12 mouse cellular contexts compared by ENCODE assay signal in the genomic region with DNA sequence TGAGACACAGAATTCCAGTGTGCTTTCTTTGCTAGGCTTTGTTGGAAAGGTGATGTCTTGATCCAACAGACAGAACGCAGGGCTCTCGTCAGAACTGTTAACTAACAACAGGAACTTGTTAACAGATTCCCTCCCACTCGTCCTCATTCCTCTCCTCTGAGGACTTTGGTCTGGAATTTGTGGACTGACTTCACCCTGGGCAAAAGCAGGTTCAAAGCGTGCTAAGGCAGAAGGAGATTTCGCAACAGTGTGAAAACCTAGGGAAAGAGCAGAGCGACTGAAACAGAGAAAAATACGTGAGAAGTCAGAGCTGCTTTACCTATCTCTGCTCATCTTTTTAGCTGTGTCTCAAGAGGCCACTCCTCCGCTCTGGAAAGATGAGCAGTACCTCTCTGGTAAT.
DNase-seq lines count a peak whose midpoint lies in the region; ATAC-seq lines count a peak whose summit lies in the region.
"Had no signal": no experiment of that assay in that cellular context is flagged by ENCODE, and none has a peak within 500 bp of the region (broad histone marks: within the 10 kb centered on the region; RNA-seq: fewer than 3 reads in every experiment).

No protein-coding gene starts in this region.

- H3K4me2 ChIP-seq in heart, embryonic 12.5 days = no peak overlapping the region
- no peak overlapping the region for H3K4me2 ChIP-seq in liver, embryonic 12.5 days
- no peak overlapping the region for H3K4me2 ChIP-seq in intestine, embryonic 15.5 days (replicated peaks)
- no peak overlapping the region for H3K4me2 ChIP-seq in liver, embryonic 16.5 days (ENCODE audit: low read depth, low read length)
- H3K4me2 ChIP-seq: embryonic facial prominence, embryonic 12.5 days; forebrain, embryonic 13.5 days had no signal

- no peak overlapping the region for H3K4me3 ChIP-seq in heart, embryonic 12.5 days
- H3K4me3 ChIP-seq in liver, embryonic 12.5 days = no peak overlapping the region
- H3K4me3 ChIP-seq in intestine, embryonic 15.5 days (replicated peaks) = no peak overlapping the region
- no peak overlapping the region for H3K4me3 ChIP-seq in liver, embryonic 16.5 days (ENCODE audit: low read depth, low read length)
- H3K4me3 ChIP-seq: embryonic facial prominence, embryonic 12.5 days; forebrain, embryonic 13.5 days had no signal

- WGBS in heart, embryonic 12.5 days = 27% methylated on average over 8 of the region's 8 CpGs
- 37% methylated on average over 8 of the region's 8 CpGs for WGBS in liver, embryonic 12.5 days (ENCODE audit: insufficient replicate concordance)
- 33% methylated on average over 8 of the region's 8 CpGs for WGBS in intestine, embryonic 15.5 days
- WGBS in liver, embryonic 16.5 days (ENCODE audit: insufficient replicate concordance) = 35% methylated on average over 8 of the region's 8 CpGs

- H3K9ac ChIP-seq in heart, embryonic 12.5 days = no peak overlapping the region
- no peak overlapping the region for H3K9ac ChIP-seq in liver, embryonic 12.5 days
- no peak overlapping the region for H3K9ac ChIP-seq in intestine, embryonic 15.5 days
- H3K9ac ChIP-seq in liver, embryonic 16.5 days (ENCODE audit: low read depth, low read length) = no peak overlapping the region
- H3K9ac ChIP-seq: embryonic facial prominence, embryonic 12.5 days; forebrain, embryonic 13.5 days had no signal

- peak; percentile 24 to 29 for DNase-seq in heart, adult 18-20 months
- no peak for DNase-seq in liver
- DNase-seq in layer of hippocampus, postnatal 25 days (ENCODE audit: extremely low spot score in 1 of 2, low spot score in 1 of 2) = no peak
- DNase-seq in right cerebral cortex, postnatal 10 days (ENCODE audit: low spot score in 2 of 2) = no peak
- DNase-seq: adrenal gland, postnatal 14 days; cerebellum, postnatal 25 days had no signal

- no peaks in the 10 kb centered on the region for H3K36me3 ChIP-seq in heart, embryonic 12.5 days
- no peaks in the 10 kb centered on the region for H3K36me3 ChIP-seq in liver, embryonic 12.5 days
- H3K36me3 ChIP-seq in intestine, embryonic 15.5 days = no peaks in the 10 kb centered on the region
- H3K36me3 ChIP-seq in liver, embryonic 16.5 days (ENCODE audit: control insufficient read depth, insufficient read depth) = no peaks in the 10 kb centered on the region
- H3K36me3 ChIP-seq: embryonic facial prominence, embryonic 12.5 days had no signal

- H3K27ac ChIP-seq in heart, embryonic 12.5 days (ENCODE audit: poor library complexity, severe bottlenecking) = no peak overlapping the region
- H3K27ac ChIP-seq in liver, embryonic 12.5 days = no peak overlapping the region
- no peak overlapping the region for H3K27ac ChIP-seq in intestine, embryonic 15.5 days
- no peak overlapping the region for H3K27ac ChIP-seq in liver, embryonic 16.5 days (ENCODE audit: low read length)
- H3K27ac ChIP-seq: embryonic facial prominence, embryonic 12.5 days; forebrain, embryonic 13.5 days had no signal

- H3K4me1 ChIP-seq in heart, embryonic 12.5 days (replicated peaks) = no peaks in the 10 kb centered on the region
- H3K4me1 ChIP-seq in liver, embryonic 12.5 days = no peaks in the 10 kb centered on the region
- no peaks in the 10 kb centered on the region for H3K4me1 ChIP-seq in intestine, embryonic 15.5 days (replicated peaks)
- no peaks in the 10 kb centered on the region for H3K4me1 ChIP-seq in liver, embryonic 16.5 days (ENCODE audit: control insufficient read depth, low read depth, low read length)
- H3K4me1 ChIP-seq: embryonic facial prominence, embryonic 12.5 days; forebrain, embryonic 13.5 days had no signal

- no peak for ATAC-seq in heart, embryonic 12.5 days (ENCODE audit: insufficient number of reproducible peaks, low FRiP score)
- 0 out of 2 replicates have a peak, but pooled peaks have one; percentile 27 for ATAC-seq in liver, embryonic 12.5 days
- peak; percentile 67 for ATAC-seq in intestine, embryonic 15.5 days
- ATAC-seq in liver, embryonic 16.5 days (ENCODE audit: low read depth) = peak; percentile 76
- ATAC-seq: forebrain, embryonic 13.5 days had no signal

- H3K9me3 ChIP-seq in heart, embryonic 12.5 days (replicated peaks) = no peaks in the 10 kb centered on the region
- no peaks in the 10 kb centered on the region for H3K9me3 ChIP-seq in liver, embryonic 12.5 days (replicated peaks)
- H3K9me3 ChIP-seq in intestine, embryonic 15.5 days = no peaks in the 10 kb centered on the region
- no peaks in the 10 kb centered on the region for H3K9me3 ChIP-seq in liver, embryonic 16.5 days (replicated peaks; ENCODE audit: control insufficient read depth, low read length)
- H3K9me3 ChIP-seq: embryonic facial prominence, embryonic 12.5 days; forebrain, embryonic 13.5 days had no signal

- no peaks in the 10 kb centered on the region for H3K27me3 ChIP-seq in heart, embryonic 12.5 days (replicated peaks)
- no peaks in the 10 kb centered on the region for H3K27me3 ChIP-seq in liver, embryonic 12.5 days (replicated peaks)
- H3K27me3 ChIP-seq in intestine, embryonic 15.5 days (replicated peaks) = no peaks in the 10 kb centered on the region
- no peaks in the 10 kb centered on the region for H3K27me3 ChIP-seq in liver, embryonic 16.5 days (ENCODE audit: control insufficient read depth, insufficient read depth, low read depth, low read length)
- H3K27me3 ChIP-seq: embryonic facial prominence, embryonic 12.5 days; forebrain, embryonic 13.5 days had no signal

Comparison
In these comparisons a context has a peak if more than half of its experiments do, and no peak if none do; other contexts are left out.
1. DNase-seq: peak in heart, adult 18-20 months (2 of 2); none in liver (single experiment), layer of hippocampus, postnatal 25 days (0 of 2) and right cerebral cortex, postnatal 10 days (0 of 2).